Mouse (Mus musculus): ENCODE measurements around the gene Dph2. TPM values are rescaled to one million over a fixed set of nuclear protein-coding genes. Genes with fewer than 3 reads are reported as not detected.

The Dph2 gene
- polyA plus RNA-seq, 1 experiment = 8.0 TPM

DNA sequence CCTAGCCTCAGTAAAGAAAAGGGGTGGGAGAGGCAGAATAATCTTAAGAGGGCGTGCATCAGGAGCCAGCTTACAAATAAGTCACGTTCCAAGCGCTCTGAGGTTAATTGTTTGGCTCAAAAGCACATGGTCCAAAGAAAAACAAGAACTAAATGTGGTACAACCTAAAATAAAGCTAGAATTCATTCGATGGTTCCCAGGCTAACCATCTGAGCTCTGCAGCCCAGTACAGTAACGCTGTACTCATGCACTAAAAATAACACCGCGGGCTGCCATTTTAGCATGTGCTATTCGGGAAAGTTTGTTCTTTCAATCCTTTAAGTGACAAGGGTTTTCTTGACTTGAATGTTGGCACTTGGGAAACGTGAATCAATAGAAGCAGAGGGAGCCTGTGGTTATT lies 31.3 kb downstream of the Dph2 start:
- H3K27ac ChIP-seq (ENCODE audit: insufficient read depth, low read length) = no peak overlapping the region

DNA sequence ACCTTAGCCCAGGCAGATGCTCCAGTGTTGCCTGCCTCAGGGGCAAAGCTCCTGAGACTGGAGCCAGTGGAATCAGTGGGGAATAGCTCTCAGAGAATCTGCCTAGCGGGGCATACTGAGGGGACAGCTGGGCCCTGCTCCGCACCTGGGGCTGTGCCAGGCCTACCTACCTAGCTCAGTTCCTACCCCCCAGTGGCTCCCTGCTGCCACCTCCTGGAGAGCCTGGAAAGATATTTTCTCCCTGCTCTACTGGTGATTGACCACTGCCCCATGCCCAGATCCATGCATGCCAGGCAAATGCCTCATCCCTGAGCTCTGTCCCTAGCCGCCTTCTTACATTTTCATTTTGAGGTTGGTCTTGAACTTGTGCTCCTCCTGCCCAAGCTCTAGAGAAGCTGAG lies 33.0 kb downstream of the Dph2 start:
- Histone ChIP-seq H3K27ac (ENCODE audit: insufficient read depth, low read length) (no peak overlapping the region), H3K4me3 (ENCODE audit: low read depth, low read length) (no peak overlapping the region), H3K9me3 (replicated peaks; ENCODE audit: control insufficient read depth, insufficient read depth, low read length, poor library complexity, severe bottlenecking) (no peaks in the 10 kb centered on the region), H3K4me1 (ENCODE audit: control insufficient read depth, insufficient read depth, low read length) (no peaks in the 10 kb centered on the region), H3K36me3 (ENCODE audit: control insufficient read depth, insufficient read depth, low read length, poor library complexity, severe bottlenecking) (no peaks in the 10 kb centered on the region), H3K9ac (ENCODE audit: low read depth, poor library complexity, severe bottlenecking) (no peak overlapping the region), H3K27me3 (ENCODE audit: control insufficient read depth, insufficient read depth, low read length, poor library complexity, severe bottlenecking) (no peaks in the 10 kb centered on the region)
- no peak for TF ChIP-seq EP300 (IDR thresholded peaks at IDR 0.05; ENCODE audit: insufficient read depth, low read depth, low read length)
- TF ChIP-seq CTCF (IDR thresholded peaks at IDR 0.05; ENCODE audit: low read depth, low read length) = peak; percentile 66
- no peak for TF ChIP-seq POLR2A (IDR thresholded peaks at IDR 0.05; ENCODE audit: insufficient read depth, low read length)

More for the DNA sequence above, 31.3 kb downstream of the Dph2 start:
- Histone ChIP-seq H3K36me3 (ENCODE audit: control insufficient read depth, insufficient read depth, low read length, poor library complexity, severe bottlenecking) (no peaks in the 10 kb centered on the region), H3K9me3 (replicated peaks; ENCODE audit: control insufficient read depth, insufficient read depth, low read length, poor library complexity, severe bottlenecking) (no peaks in the 10 kb centered on the region), H3K4me3 (ENCODE audit: low read depth, low read length) (no peak overlapping the region), H3K9ac (ENCODE audit: low read depth, poor library complexity, severe bottlenecking) (no peak overlapping the region), H3K27me3 (ENCODE audit: control insufficient read depth, insufficient read depth, low read length, poor library complexity, severe bottlenecking) (no peaks in the 10 kb centered on the region), H3K4me1 (ENCODE audit: control insufficient read depth, insufficient read depth, low read length) (no peaks in the 10 kb centered on the region)
- TF ChIP-seq EP300 (IDR thresholded peaks at IDR 0.05; ENCODE audit: insufficient read depth, low read depth, low read length) (no peak), POLR2A (IDR thresholded peaks at IDR 0.05; ENCODE audit: insufficient read depth, low read length) (no peak), CTCF (IDR thresholded peaks at IDR 0.05; ENCODE audit: low read depth, low read length) (no peak)

DNA sequence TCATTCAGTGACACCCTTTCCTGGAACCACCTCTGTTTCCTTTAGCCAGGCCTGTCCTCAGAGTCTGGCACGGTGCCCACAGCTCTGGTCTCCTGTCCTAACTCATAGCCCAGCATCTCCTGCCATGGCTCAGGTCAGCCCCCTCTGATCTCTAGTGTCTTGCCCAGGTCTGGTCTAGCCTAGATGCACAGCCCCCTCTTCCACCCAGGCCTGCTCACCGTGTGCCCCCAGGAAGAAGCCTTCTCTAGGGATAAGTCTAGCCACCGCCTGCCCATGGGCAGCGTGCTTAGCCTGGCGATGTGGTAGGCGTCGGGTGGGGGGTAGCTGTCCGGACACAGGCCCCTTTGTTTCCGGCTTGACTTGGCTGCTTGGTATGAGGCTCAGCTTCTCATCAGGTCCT lies 36.7 kb downstream of the Dph2 start:
- Histone ChIP-seq H3K27me3 (ENCODE audit: control insufficient read depth, insufficient read depth, low read length, poor library complexity, severe bottlenecking) (no peaks in the 10 kb centered on the region), H3K4me1 (ENCODE audit: control insufficient read depth, insufficient read depth, low read length) (no peaks in the 10 kb centered on the region), H3K27ac (ENCODE audit: insufficient read depth, low read length) (no peak overlapping the region), H3K36me3 (ENCODE audit: control insufficient read depth, insufficient read depth, low read length, poor library complexity, severe bottlenecking) (no peaks in the 10 kb centered on the region), H3K9me3 (replicated peaks; ENCODE audit: control insufficient read depth, insufficient read depth, low read length, poor library complexity, severe bottlenecking) (no peaks in the 10 kb centered on the region), H3K9ac (ENCODE audit: low read depth, poor library complexity, severe bottlenecking) (no peak overlapping the region), H3K4me3 (ENCODE audit: low read depth, low read length) (no peak overlapping the region)
- TF ChIP-seq CTCF (IDR thresholded peaks at IDR 0.05; ENCODE audit: low read depth, low read length) (no peak), EP300 (IDR thresholded peaks at IDR 0.05; ENCODE audit: insufficient read depth, low read depth, low read length) (no peak), POLR2A (IDR thresholded peaks at IDR 0.05; ENCODE audit: insufficient read depth, low read length) (no peak)

DNA sequence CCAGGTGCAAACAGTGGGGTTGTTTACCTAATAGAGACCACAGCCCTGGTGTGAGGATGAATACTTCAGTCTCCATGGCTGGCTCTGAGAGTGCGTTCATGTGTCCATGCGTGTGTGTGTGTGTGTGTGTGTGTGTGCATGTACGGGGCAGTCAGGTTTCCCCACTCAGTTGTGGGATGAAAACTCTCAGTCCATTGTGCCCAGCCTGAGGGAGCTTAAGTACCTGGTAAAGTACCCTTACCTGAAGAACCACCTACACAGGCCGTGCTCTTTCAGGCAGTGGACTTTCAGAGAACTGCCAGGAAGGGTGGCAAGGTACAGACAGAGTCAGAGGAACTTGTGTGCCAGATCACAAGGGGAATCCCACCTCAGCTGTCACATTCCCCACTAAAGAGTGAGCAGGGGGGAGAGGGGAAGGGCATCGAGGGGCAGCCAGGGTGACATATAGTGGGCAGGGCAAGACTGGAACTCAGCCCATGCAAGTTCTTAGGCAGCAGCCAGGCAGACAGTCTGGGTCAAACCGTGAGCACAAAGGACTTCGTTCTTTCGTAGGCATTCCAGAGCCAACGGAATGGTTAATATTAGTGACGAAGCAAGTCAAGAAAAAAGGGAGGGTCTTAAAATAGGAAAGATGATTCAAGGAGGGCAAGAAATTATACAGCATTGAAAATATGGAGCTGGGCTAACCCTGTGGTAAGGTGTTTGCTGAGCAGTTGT lies 39.5 kb downstream of the Dph2 start:
- TF ChIP-seq EP300 (IDR thresholded peaks at IDR 0.05; ENCODE audit: insufficient read depth, low read depth, low read length) (no peak), POLR2A (IDR thresholded peaks at IDR 0.05; ENCODE audit: insufficient read depth, low read length) (no peak), CTCF (IDR thresholded peaks at IDR 0.05; ENCODE audit: low read depth, low read length) (no peak)
- no peaks in the 10 kb centered on the region for H3K9me3 ChIP-seq (replicated peaks; ENCODE audit: control insufficient read depth, insufficient read depth, low read length, poor library complexity, severe bottlenecking)
- no peaks in the 10 kb centered on the region for H3K27me3 ChIP-seq (ENCODE audit: control insufficient read depth, insufficient read depth, low read length, poor library complexity, severe bottlenecking)
- H3K27ac ChIP-seq (ENCODE audit: insufficient read depth, low read length) = no peak overlapping the region
- no peaks in the 10 kb centered on the region for H3K36me3 ChIP-seq (ENCODE audit: control insufficient read depth, insufficient read depth, low read length, poor library complexity, severe bottlenecking)
- no peak overlapping the region for H3K4me3 ChIP-seq (ENCODE audit: low read depth, low read length)
- H3K9ac ChIP-seq (ENCODE audit: low read depth, poor library complexity, severe bottlenecking) = no peak overlapping the region
- no peaks in the 10 kb centered on the region for H3K4me1 ChIP-seq (ENCODE audit: control insufficient read depth, insufficient read depth, low read length)

DNA sequence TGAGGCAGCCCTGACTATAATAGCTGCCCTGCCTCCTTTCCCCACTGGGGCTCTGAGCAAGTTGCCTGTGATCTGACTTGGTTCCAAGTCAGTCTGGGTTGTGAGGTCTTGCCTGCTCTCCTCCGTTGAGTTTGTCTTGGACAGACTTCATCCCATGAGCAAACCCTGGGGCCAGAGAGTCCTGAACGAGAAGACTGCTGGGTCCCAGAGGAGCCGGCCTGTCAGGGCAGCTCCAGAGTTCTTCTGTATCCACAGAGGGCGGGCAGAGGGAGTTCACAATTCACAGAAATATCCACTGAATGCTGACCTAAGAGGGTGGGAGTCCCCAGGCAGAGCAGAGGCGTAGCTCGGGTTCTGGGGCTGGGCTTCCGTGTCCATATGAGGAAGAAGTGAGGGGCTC lies 41.0 kb downstream of the Dph2 start:
- H3K4me1 ChIP-seq (ENCODE audit: control insufficient read depth, insufficient read depth, low read length) = no peaks in the 10 kb centered on the region
- no peaks in the 10 kb centered on the region for H3K36me3 ChIP-seq (ENCODE audit: control insufficient read depth, insufficient read depth, low read length, poor library complexity, severe bottlenecking)
- no peak overlapping the region for H3K9ac ChIP-seq (ENCODE audit: low read depth, poor library complexity, severe bottlenecking)
- H3K27me3 ChIP-seq (ENCODE audit: control insufficient read depth, insufficient read depth, low read length, poor library complexity, severe bottlenecking) = no peaks in the 10 kb centered on the region
- no peaks in the 10 kb centered on the region for H3K9me3 ChIP-seq (replicated peaks; ENCODE audit: control insufficient read depth, insufficient read depth, low read length, poor library complexity, severe bottlenecking)
- no peak overlapping the region for H3K27ac ChIP-seq (ENCODE audit: insufficient read depth, low read length)
- TF ChIP-seq POLR2A (IDR thresholded peaks at IDR 0.05; ENCODE audit: insufficient read depth, low read length) (no peak), EP300 (IDR thresholded peaks at IDR 0.05; ENCODE audit: insufficient read depth, low read depth, low read length) (no peak), CTCF (IDR thresholded peaks at IDR 0.05; ENCODE audit: low read depth, low read length) (no peak)
- no peak overlapping the region for H3K4me3 ChIP-seq (ENCODE audit: low read depth, low read length)

DNA sequence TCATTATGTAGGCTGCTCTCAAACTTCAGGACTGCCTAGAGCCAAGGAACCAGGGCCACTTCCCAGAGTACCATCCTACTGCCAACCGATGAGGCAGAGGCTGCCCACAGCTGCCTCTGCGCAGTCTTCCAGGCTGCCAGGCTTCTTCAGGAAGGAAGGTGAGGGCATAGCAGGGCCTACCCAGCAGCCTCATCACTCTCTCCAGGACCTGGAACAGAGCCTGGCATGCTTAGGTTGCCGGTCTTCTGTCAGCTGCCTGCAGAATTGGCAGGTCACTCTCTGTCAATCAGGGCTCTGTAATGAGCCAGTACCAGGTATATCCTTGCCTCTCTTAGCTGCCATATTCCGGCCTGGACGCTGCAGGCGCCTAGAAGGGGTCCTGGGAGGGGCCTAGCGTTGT lies 41.7 kb downstream of the Dph2 start:
- Histone ChIP-seq H3K4me3 (ENCODE audit: low read depth, low read length) (no peak overlapping the region), H3K36me3 (ENCODE audit: control insufficient read depth, insufficient read depth, low read length, poor library complexity, severe bottlenecking) (no peaks in the 10 kb centered on the region), H3K27me3 (ENCODE audit: control insufficient read depth, insufficient read depth, low read length, poor library complexity, severe bottlenecking) (no peaks in the 10 kb centered on the region), H3K27ac (ENCODE audit: insufficient read depth, low read length) (no peak overlapping the region), H3K4me1 (ENCODE audit: control insufficient read depth, insufficient read depth, low read length) (no peaks in the 10 kb centered on the region), H3K9me3 (replicated peaks; ENCODE audit: control insufficient read depth, insufficient read depth, low read length, poor library complexity, severe bottlenecking) (no peaks in the 10 kb centered on the region), H3K9ac (ENCODE audit: low read depth, poor library complexity, severe bottlenecking) (no peak overlapping the region)
- TF ChIP-seq CTCF (IDR thresholded peaks at IDR 0.05; ENCODE audit: low read depth, low read length) (no peak), POLR2A (IDR thresholded peaks at IDR 0.05; ENCODE audit: insufficient read depth, low read length) (no peak), EP300 (IDR thresholded peaks at IDR 0.05; ENCODE audit: insufficient read depth, low read depth, low read length) (no peak)

Data from ES-Bruce4 (cell line).